Mouse (Mus musculus) MEL (cell line): ENCODE results near the gene Tsg101.

Source experiments
- CHD2 ChIP-seq: IDR thresholded peaks from 2 replicates; pipeline ENCODE4 v1.6.1; 2011; ENCODE audit warnings: low read length, improper control_type of control experiment
- CTCF ChIP-seq, 3 experiments: IDR thresholded peaks in 2 of 3; conservative IDR thresholded peaks in 1 of 3; 2 replicates each; pipeline ENCODE4 v1.5.1; 2011 to 2012; ENCODE audit warnings: low read length in 3 of 3, low read depth in 2 of 3, mild to moderate bottlenecking in 2 of 3, improper control_type of control experiment in 1 of 3, inconsistent platforms in 1 of 3, mixed read lengths in 1 of 3, moderate library complexity in 1 of 3; ENCODE audit not compliant: control insufficient read depth in 1 of 3, insufficient read depth in 1 of 3, poor library complexity in 1 of 3, severe bottlenecking in 1 of 3
- KAT2A ChIP-seq: conservative IDR thresholded peaks from 2 replicates; pipeline ENCODE4 v1.6.1; 2012; ENCODE audit warnings: low read depth, low read length, improper control_type of control experiment, inconsistent platforms
- MAX ChIP-seq: IDR thresholded peaks from 2 replicates; pipeline ENCODE4 v1.6.1; 2011; ENCODE audit warnings: low read length, improper control_type of control experiment
- MAZ ChIP-seq: IDR thresholded peaks from 2 replicates; pipeline ENCODE4 v1.6.1; 2012; ENCODE audit warnings: low read depth, mild to moderate bottlenecking, inconsistent platforms, low read length, improper control_type of control experiment
- POLR2A ChIP-seq, 2 experiments: IDR thresholded peaks; 2 replicates each; pipeline ENCODE4 v1.6.1; 2011 to 2012; ENCODE audit warnings: low read length in 2 of 2, mild to moderate bottlenecking in 2 of 2, control low read depth in 1 of 2, improper control_type of control experiment in 1 of 2, low read depth in 1 of 2, moderate library complexity in 1 of 2; ENCODE audit not compliant: control insufficient read depth in 1 of 2, insufficient read depth in 1 of 2, poor library complexity in 1 of 2
- TAL1 ChIP-seq: IDR thresholded peaks from 2 replicates; pipeline ENCODE4 v1.6.1; 2012; ENCODE audit warnings: mild to moderate bottlenecking, inconsistent platforms, low read length, moderate library complexity, mixed read lengths

- TF ChIP-seq CTCF (IDR thresholded peaks at IDR 0.05 in 2 of 3, conservative IDR thresholded peaks at IDR 0.05 in 1 of 3; ENCODE audit: control insufficient read depth in 1 of 3, insufficient read depth in 1 of 3, low read depth in 2 of 3, low read length in 3 of 3, poor library complexity in 1 of 3, severe bottlenecking in 1 of 3) (no peak), KAT2A (no peak; the same call in 1 of the 2 replicates), MAZ (peak; percentile 83; the same call in 1 of the 2 replicates), TAL1 (no peak), MAX (peak; percentile 59; the same call in 1 of the 2 replicates), POLR2A (IDR thresholded peaks at IDR 0.05; ENCODE audit: control insufficient read depth in 1 of 2, insufficient read depth in 1 of 2, low read depth in 1 of 2, low read length in 2 of 2, poor library complexity in 1 of 2) (peak; percentile 87 to 99), CHD2 (no peak)
Measured at GRCm38 (mm10) chr7:46919551-46920176, at the start of gene Tsg101.
